Mouse (Mus musculus) gonadal fat pad, adult 2 months (tissue): ENCODE data around the gene Podxl2. TPM values are rescaled to one million over a fixed set of nuclear protein-coding genes. Genes with fewer than 3 reads are reported as not detected.

Source experiments
- DNase-seq: peaks from one replicate; pipeline ENCODE4 v3.0.0-alpha.2; 2012; ENCODE audit warnings: low read depth
- polyA plus RNA-seq: library from polyadenylated mRNA; depleted of rRNA; stranded (reverse); fragments of >200 nt; gene quantifications from 2 replicates; pipeline ENCODE4 v1.2.3, GENCODE M21; 2012

Podxl2 gene
- polyA plus RNA-seq, 1 experiment = 38.2 TPM

- DNase-seq = no peak
Observed at GRCm38 (mm10) chr6:88844901-88845565, 29.8 kb downstream of the Podxl2 start.

- DNase-seq = no peak
Observed at GRCm38 (mm10) chr6:88843781-88844725, 30.8 kb downstream of the Podxl2 start.

GRCm38 (mm10) chr6:88843241-88843640 is 31.6 kb downstream of the Podxl2 start:
- DNase-seq = no peak

DNA sequence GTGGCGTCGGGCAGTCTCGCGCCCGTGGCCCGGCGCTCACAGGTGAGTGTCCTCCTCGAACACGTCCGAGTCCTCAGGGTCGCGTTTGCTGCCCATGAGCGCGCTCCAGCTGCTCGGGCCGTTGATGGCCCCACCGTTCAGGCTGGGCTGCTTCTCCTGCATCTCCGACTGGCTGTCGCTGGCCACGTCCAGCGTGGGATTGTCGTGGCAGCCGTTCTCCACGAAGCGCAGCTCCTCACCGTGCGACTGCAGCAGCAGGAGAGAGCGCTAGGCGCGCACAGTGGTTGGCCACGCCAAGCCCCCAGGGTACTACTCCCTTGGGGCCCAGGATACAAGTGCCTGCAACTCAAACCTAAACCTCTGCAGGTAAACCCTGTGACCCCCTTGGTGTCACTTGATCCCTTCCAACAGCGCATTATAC is 32.1 kb downstream of the Podxl2 start:
- no peak for DNase-seq

DNA sequence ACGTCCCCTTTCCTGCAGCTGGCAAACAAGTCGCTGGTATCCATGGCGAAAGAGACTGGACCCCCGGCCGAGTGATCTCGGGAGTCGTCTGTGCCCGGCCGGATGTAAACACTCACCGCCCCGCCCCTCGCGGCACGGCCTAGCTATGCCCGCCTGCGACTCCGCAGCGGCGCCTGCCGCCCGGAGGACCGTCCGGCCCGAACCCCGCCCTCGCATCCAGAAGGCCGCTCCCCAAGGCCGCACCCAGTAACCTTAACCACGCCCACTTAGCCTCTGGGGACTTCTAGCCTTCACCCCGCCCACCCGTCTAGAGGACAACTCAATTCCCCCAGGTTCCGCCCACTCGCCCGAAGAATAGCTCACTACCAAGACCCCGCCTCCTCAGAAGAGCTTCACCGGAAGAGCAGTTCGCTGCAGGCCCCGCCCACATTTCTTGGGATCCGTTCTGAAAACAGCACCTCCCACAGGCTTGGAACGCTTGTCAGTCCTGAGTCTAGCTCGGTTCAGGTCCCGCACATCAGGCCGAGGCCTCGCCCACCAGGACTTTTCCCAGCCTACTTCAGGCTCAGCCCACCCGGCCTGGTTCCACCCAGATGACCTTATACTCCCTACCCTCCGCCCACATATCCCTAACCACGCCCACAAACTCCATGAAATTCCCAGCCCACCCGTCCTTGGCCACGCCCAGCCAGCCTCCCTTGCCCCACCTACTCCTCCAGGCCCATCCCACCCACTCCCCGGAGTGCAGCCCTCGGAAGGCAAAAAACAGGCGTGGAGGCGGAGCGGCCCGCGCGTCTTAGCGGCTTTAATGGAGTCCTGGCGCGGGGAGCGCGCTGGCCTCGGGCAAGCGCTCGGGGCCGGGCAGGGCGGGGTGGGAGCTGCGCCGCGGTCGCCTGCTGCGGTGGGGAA is 32.8 kb downstream of the Podxl2 start, which contains the start of gene Abtb1:
TSS of gene Abtb1 (minus strand) at position 204 of the 909 bp plus-strand sequence.
- DNase-seq = peak; percentile 98

DNA sequence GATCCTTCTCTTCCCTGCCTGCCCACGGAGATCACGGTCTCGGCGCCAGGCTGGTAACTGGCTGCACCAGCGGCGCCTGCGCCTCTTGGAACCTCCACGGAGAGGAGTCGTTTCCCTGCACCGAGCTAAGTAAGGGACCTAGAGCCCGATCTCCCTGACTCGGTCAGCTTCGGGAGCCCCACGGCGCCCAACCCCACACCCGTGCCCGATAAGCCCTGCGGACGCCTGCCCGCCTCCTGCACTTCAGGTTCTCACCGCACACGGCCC is 33.4 kb downstream of the Podxl2 start:
- no peak for DNase-seq

- no peak for DNase-seq
Observed at GRCm38 (mm10) chr6:88840791-88841513, 33.9 kb downstream of the Podxl2 start.

GRCm38 (mm10) chr6:88840211-88840610 is 34.6 kb downstream of the Podxl2 start:
- DNase-seq = no peak

GRCm38 (mm10) chr6:88839135-88839970 is 35.5 kb downstream of the Podxl2 start:
- DNase-seq = no peak

GRCm38 (mm10) chr6:88838613-88839012 is 36.2 kb downstream of the Podxl2 start:
- no peak for DNase-seq

DNA sequence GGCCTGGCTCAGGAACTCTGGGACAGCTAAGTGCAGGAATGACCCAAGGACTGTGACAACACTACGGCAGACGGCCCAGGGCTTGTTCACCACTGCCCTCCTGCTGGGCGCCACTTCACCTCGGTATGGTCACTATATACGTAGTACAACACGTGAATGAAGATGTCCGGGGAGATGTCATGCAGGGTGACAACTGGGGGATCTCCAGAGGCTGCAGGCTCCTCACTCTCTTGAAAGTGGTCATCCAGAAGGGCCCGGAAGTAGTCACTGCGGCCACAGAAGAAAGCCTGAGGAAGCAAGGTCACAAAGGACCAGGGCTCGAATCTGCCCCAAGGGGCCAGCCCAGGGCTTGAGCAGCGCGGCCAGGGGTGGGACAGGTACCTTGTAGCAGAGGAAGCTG is 36.8 kb downstream of the Podxl2 start:
- DNase-seq = no peak

DNA sequence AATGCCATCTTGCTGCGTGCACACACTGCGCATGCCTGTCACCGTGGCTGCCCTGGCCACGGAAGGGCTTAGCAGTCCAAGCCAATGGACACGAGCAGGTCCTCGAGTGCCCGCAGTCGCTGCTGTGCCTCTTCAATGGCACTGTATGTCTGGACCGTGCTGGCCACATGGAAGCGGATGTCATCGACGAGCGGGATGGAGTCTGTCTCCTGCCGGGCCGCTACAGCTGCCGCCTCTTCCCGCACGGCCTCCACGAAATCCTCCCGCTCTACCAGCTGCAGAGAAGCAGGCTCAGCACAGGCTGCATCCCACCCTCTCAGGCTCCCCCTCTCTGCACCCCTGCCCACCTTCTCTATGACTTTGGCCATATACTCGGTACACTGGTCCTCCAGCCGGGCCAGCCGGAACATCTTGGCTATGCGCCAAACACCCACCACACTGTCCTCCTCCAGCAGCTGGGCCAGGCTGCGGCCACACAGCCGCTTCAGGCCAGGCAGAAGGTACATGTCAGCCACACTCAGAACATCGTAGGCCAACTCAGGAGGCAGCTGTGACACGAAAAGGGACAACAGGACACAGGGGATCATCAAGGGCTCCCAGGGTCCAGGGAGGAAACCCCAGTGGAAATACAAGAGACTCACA is 38.5 kb downstream of the Podxl2 start:
- no peak for DNase-seq

- DNase-seq = no peak
Observed at GRCm38 (mm10) chr6:88835047-88835446, 39.8 kb downstream of the Podxl2 start.

- DNase-seq = no peak
Observed at GRCm38 (mm10) chr6:88833340-88834140, 41.3 kb downstream of the Podxl2 start.

DNA sequence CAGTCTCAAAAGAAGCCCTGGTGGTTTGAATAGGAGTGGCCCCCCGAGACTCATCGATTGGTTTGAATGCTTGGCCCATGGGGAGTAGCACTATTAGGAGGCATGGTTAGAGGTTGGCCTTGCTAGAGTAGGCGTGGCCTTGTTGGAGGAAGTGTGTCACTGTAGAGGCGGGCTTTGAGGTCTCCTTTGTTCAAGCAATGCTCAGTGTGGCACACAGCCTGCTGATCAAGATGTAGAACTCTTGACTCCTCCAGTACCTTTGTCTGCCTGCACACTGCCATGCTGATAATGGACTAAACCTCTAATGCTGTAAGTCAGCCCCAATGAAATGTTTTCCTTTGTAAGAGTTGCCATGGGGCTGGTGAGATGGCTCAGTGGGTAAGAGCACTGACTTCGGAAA is 42.2 kb downstream of the Podxl2 start:
- no peak for DNase-seq

GRCm38 (mm10) chr6:88831456-88831855 is 43.4 kb downstream of the Podxl2 start:
- DNase-seq = no peak

DNA sequence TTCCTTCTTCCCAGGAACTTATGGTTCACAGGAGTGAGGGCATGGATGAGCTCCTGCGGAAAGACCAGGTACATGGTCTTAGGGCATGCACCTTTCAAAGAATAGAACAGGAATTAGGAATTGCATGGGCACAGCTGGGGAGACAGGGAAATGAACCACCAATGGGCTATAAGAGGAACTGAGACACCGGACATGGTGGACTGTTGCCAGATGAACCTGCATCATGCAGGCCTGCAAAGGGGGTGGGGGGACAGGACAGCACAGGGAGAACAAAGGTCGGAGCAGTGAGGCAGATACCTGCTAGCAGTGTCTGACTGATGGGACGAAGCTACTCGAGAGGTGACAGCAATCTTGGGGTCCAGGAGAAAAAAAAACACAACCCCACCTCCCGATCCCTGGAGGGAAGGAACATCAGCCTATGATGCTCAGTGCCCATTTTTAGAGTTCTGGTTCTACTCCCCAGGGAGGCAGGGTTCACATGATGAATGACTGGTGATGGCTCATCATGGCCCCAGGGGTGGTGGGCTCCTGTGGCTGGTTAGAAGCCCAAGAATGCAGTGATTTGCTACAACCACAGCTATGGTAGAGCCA is 44.6 kb downstream of the Podxl2 start:
- DNase-seq = no peak

GRCm38 (mm10) chr6:88829579-88829978 is 45.3 kb downstream of the Podxl2 start:
- DNase-seq = no peak
